Mouse (Mus musculus): ENCODE measurements at regions not wholly inside any gene's neighbourhood (a gene's known extent, or its start where the extent isn't known, plus 50 kb on each side); places are given as distances from the start of the nearest gene placed in this dataset.

GRCm38 (mm10) chr13:51979301-51979977 is 133.0 kb downstream of the Gadd45g start:
- H3K4me3 ChIP-seq = no peak overlapping the region
- peaks cover 7% of the 10 kb centered on the region; the same call in 1 of the 2 replicates for H3K9me3 ChIP-seq
- no peak for DNase-seq (ENCODE audit: low spot score)
- H3K4me1 ChIP-seq = peaks cover 29% of the 10 kb centered on the region
- H3K36me3 ChIP-seq (replicated peaks) = no peaks in the 10 kb centered on the region
- 80% methylated on average over 5 of the region's 5 CpGs for WGBS
- H3K27me3 ChIP-seq (replicated peaks; ENCODE audit: low read depth, poor library complexity, severe bottlenecking) = no peaks in the 10 kb centered on the region
- no peak overlapping the region for H3K27ac ChIP-seq (replicated peaks)

- no peak overlapping the region for H3K27ac ChIP-seq (replicated peaks)
- 57% methylated on average over 1 of the region's 1 CpGs for WGBS
- no peak for DNase-seq (ENCODE audit: low spot score)
- H3K4me3 ChIP-seq = no peak overlapping the region
- H3K9me3 ChIP-seq = peaks cover 7% of the 10 kb centered on the region; the same call in 1 of the 2 replicates
- H3K4me1 ChIP-seq = peaks cover 20% of the 10 kb centered on the region
- H3K36me3 ChIP-seq (replicated peaks) = no peaks in the 10 kb centered on the region
- no peaks in the 10 kb centered on the region for H3K27me3 ChIP-seq (replicated peaks; ENCODE audit: low read depth, poor library complexity, severe bottlenecking)
These were observed 133.9 kb downstream of the Gadd45g start for GRCm38 (mm10) chr13:51980344-51980743.

GRCm38 (mm10) chr13:51983002-51983401 is 136.5 kb downstream of the Gadd45g start:
- Histone ChIP-seq H3K4me3 (no peak overlapping the region), H3K9me3 (peaks cover under 1% of the 10 kb centered on the region; the same call in 1 of the 2 replicates), H3K36me3 (replicated peaks) (no peaks in the 10 kb centered on the region), H3K4me1 (0 out of 2 replicates have a peak, but pooled peaks cover 5% of the 10 kb centered on the region), H3K27ac (replicated peaks) (no peak overlapping the region), H3K27me3 (replicated peaks; ENCODE audit: low read depth, poor library complexity, severe bottlenecking) (no peaks in the 10 kb centered on the region)
- no peak for DNase-seq (ENCODE audit: low spot score)
- WGBS = 88% methylated on average over 8 of the region's 8 CpGs

- Histone ChIP-seq H3K4me3 (no peak overlapping the region), H3K9me3 (no peaks in the 10 kb centered on the region), H3K4me1 (0 out of 2 replicates have a peak, but pooled peaks cover 5% of the 10 kb centered on the region), H3K36me3 (replicated peaks) (no peaks in the 10 kb centered on the region), H3K27me3 (replicated peaks; ENCODE audit: low read depth, poor library complexity, severe bottlenecking) (no peaks in the 10 kb centered on the region), H3K27ac (replicated peaks) (no peak overlapping the region)
- 90% methylated on average over 5 of the region's 5 CpGs for WGBS
- no peak for DNase-seq (ENCODE audit: low spot score)
These were observed 137.1 kb downstream of the Gadd45g start for GRCm38 (mm10) chr13:51983575-51983974.

GRCm38 (mm10) chr13:51991339-51991738 is 144.9 kb downstream of the Gadd45g start:
- 91% methylated on average over 4 of the region's 4 CpGs for WGBS
- no peak overlapping the region for H3K4me3 ChIP-seq
- H3K27ac ChIP-seq (replicated peaks) = no peak overlapping the region
- no peaks in the 10 kb centered on the region for H3K27me3 ChIP-seq (replicated peaks; ENCODE audit: low read depth, poor library complexity, severe bottlenecking)
- DNase-seq (ENCODE audit: low spot score) = no peak
- H3K36me3 ChIP-seq (replicated peaks) = no peaks in the 10 kb centered on the region
- H3K4me1 ChIP-seq = 0 out of 2 replicates have a peak, but pooled peaks cover 2% of the 10 kb centered on the region
- H3K9me3 ChIP-seq = no peaks in the 10 kb centered on the region

GRCm38 (mm10) chr13:51992878-51993277 is 146.4 kb downstream of the Gadd45g start:
- 86% methylated on average over 6 of the region's 6 CpGs for WGBS
- Histone ChIP-seq H3K27ac (replicated peaks) (no peak overlapping the region), H3K9me3 (no peaks in the 10 kb centered on the region), H3K4me3 (no peak overlapping the region), H3K4me1 (0 out of 2 replicates have a peak, but pooled peaks cover 2% of the 10 kb centered on the region), H3K36me3 (replicated peaks) (no peaks in the 10 kb centered on the region), H3K27me3 (replicated peaks; ENCODE audit: low read depth, poor library complexity, severe bottlenecking) (no peaks in the 10 kb centered on the region)
- DNase-seq (ENCODE audit: low spot score) = no peak

- Histone ChIP-seq H3K36me3 (replicated peaks) (no peaks in the 10 kb centered on the region), H3K9me3 (no peaks in the 10 kb centered on the region), H3K27me3 (replicated peaks; ENCODE audit: low read depth, poor library complexity, severe bottlenecking) (no peaks in the 10 kb centered on the region), H3K4me3 (no peak overlapping the region), H3K27ac (replicated peaks) (no peak overlapping the region), H3K4me1 (peaks cover 4% of the 10 kb centered on the region; the same call in 1 of the 2 replicates)
- WGBS = 80% methylated on average over 4 of the region's 4 CpGs
- DNase-seq (ENCODE audit: low spot score) = no peak
These were observed 149.7 kb downstream of the Gadd45g start for GRCm38 (mm10) chr13:51996163-51996562.

- 91% methylated on average over 7 of the region's 7 CpGs for WGBS
- Histone ChIP-seq H3K4me1 (peaks cover 6% of the 10 kb centered on the region; the same call in 1 of the 2 replicates), H3K27ac (replicated peaks) (no peak overlapping the region), H3K9me3 (no peaks in the 10 kb centered on the region), H3K27me3 (replicated peaks; ENCODE audit: low read depth, poor library complexity, severe bottlenecking) (no peaks in the 10 kb centered on the region), H3K4me3 (no peak overlapping the region), H3K36me3 (replicated peaks) (no peaks in the 10 kb centered on the region)
- DNase-seq (ENCODE audit: low spot score) = no peak
These were observed 152.1 kb downstream of the Gadd45g start for GRCm38 (mm10) chr13:51998542-51998941.

GRCm38 (mm10) chr13:52001811-52002210 is 155.3 kb downstream of the Gadd45g start:
- no peak for DNase-seq (ENCODE audit: low spot score)
- no peak overlapping the region for H3K4me3 ChIP-seq
- no peaks in the 10 kb centered on the region for H3K27me3 ChIP-seq (replicated peaks; ENCODE audit: low read depth, poor library complexity, severe bottlenecking)
- peaks cover 6% of the 10 kb centered on the region; the same call in 1 of the 2 replicates for H3K4me1 ChIP-seq
- WGBS = 70% methylated on average over 12 of the region's 12 CpGs
- H3K36me3 ChIP-seq (replicated peaks) = no peaks in the 10 kb centered on the region
- no peak overlapping the region for H3K27ac ChIP-seq (replicated peaks)
- H3K9me3 ChIP-seq = no peaks in the 10 kb centered on the region

GRCm38 (mm10) chr13:52003946-52004539 is 157.6 kb downstream of the Gadd45g start:
- Histone ChIP-seq H3K36me3 (replicated peaks) (no peaks in the 10 kb centered on the region), H3K27ac (replicated peaks) (no peak overlapping the region), H3K4me1 (peaks cover 11% of the 10 kb centered on the region), H3K9me3 (no peaks in the 10 kb centered on the region), H3K4me3 (no peak overlapping the region), H3K27me3 (replicated peaks; ENCODE audit: low read depth, poor library complexity, severe bottlenecking) (no peaks in the 10 kb centered on the region)
- DNase-seq (ENCODE audit: low spot score) = no peak
- WGBS = 81% methylated on average over 5 of the region's 5 CpGs

- H3K9me3 ChIP-seq = no peaks in the 10 kb centered on the region
- H3K36me3 ChIP-seq (replicated peaks) = no peaks in the 10 kb centered on the region
- no peak overlapping the region for H3K4me3 ChIP-seq
- H3K4me1 ChIP-seq = peaks cover 5% of the 10 kb centered on the region; the same call in 1 of the 2 replicates
- no peaks in the 10 kb centered on the region for H3K27me3 ChIP-seq (replicated peaks; ENCODE audit: low read depth, poor library complexity, severe bottlenecking)
- H3K27ac ChIP-seq (replicated peaks) = no peak overlapping the region
- no peak for DNase-seq (ENCODE audit: low spot score)
- 69% methylated on average over 6 of the region's 6 CpGs for WGBS
These were observed 161.3 kb downstream of the Gadd45g start for GRCm38 (mm10) chr13:52007585-52008395.

GRCm38 (mm10) chr13:52009231-52009630 is 162.8 kb downstream of the Gadd45g start:
- H3K4me3 ChIP-seq = no peak overlapping the region

More at GRCm38 (mm10) chr13:52009231-52009630, 162.8 kb downstream of the Gadd45g start:
- Histone ChIP-seq H3K36me3 (replicated peaks) (no peaks in the 10 kb centered on the region), H3K4me1 (peaks cover 14% of the 10 kb centered on the region), H3K27ac (replicated peaks) (no peak overlapping the region), H3K27me3 (replicated peaks; ENCODE audit: low read depth, poor library complexity, severe bottlenecking) (0 out of 2 replicates have a peak, but pooled peaks cover 4% of the 10 kb centered on the region), H3K9me3 (no peaks in the 10 kb centered on the region)
- DNase-seq (ENCODE audit: low spot score) = no peak
- WGBS = 82% methylated on average over 4 of the region's 4 CpGs
